Mouse (Mus musculus) forebrain, postnatal 0 days (tissue): ENCODE data around the gene H2afj. TPM values are rescaled to one million over a fixed set of nuclear protein-coding genes. Genes with fewer than 3 reads are reported as not detected.
A peak's percentile ranks its signal among the peaks of the same experiment; 100 is the strongest.

Experiments
- ATAC-seq: fragments of 200-750 bp; cut with Nextera tagmentation; 2 replicates; pipeline ENCODE4 v1.8.0; 2017; ENCODE audit warnings: mild to moderate bottlenecking, moderate library complexity
- DNase-seq: peaks from one replicate; pipeline ENCODE4 v3.0.0-alpha.2; 2015
- H3K27ac ChIP-seq: fragments of 300-500 bp; sonication (generic); 2 replicates; pipeline ENCODE4 v1.5.1; 2014; ENCODE audit warnings: low read depth, mild to moderate bottlenecking, antibody characterized with exemption, low read length, moderate library complexity, mixed read lengths
- H3K27me3 ChIP-seq: fragments of 300-500 bp; sonication (generic); 2 replicates; pipeline ENCODE4 v1.6.1; 2014; ENCODE audit warnings: mild to moderate bottlenecking, low read length, mixed read lengths; ENCODE audit not compliant: insufficient read depth
- H3K36me3 ChIP-seq: fragments of 300-500 bp; sonication (generic); 2 replicates; pipeline ENCODE4 v1.6.1; 2014; ENCODE audit warnings: mild to moderate bottlenecking, moderate library complexity; ENCODE audit not compliant: insufficient read depth
- H3K4me1 ChIP-seq: fragments of 300-500 bp; sonication (generic); 2 replicates; pipeline ENCODE4 v1.6.1; 2014; ENCODE audit warnings: antibody characterized with exemption; ENCODE audit not compliant: insufficient read depth
- H3K4me2 ChIP-seq: fragments of 300-500 bp; sonication (generic); 2 replicates; pipeline ENCODE4 v1.6.1; 2014; ENCODE audit warnings: low read depth, mild to moderate bottlenecking, moderate library complexity
- H3K4me3 ChIP-seq: fragments of 300-500 bp; sonication (generic); 2 replicates; pipeline ENCODE4 v1.5.1; 2014; ENCODE audit warnings: low read depth, low read length, mixed read lengths
- H3K9ac ChIP-seq: fragments of 300-500 bp; sonication (generic); 2 replicates; pipeline ENCODE4 v1.6.1; 2014; ENCODE audit warnings: mild to moderate bottlenecking
- H3K9me3 ChIP-seq: fragments of 300-500 bp; sonication (generic); 2 replicates; pipeline ENCODE4 v1.6.1; 2016; ENCODE audit warnings: low read length
- CTCF ChIP-seq: sonication (generic); IDR thresholded peaks from 2 replicates; pipeline ENCODE4 v1.5.1; 2016; ENCODE audit warnings: antibody characterized with exemption, control low read depth, low read depth
- WGBS: fragments of 180-500 bp; shearing (Covaris S2); extraction: QIAGEN DNeasy Blood & Tissue Kit; methylation state at CpG from one replicate; pipeline ENCODE4 v1.1.7; 2014; 5-methylcytosine and 5-hydroxymethylcytosine counted together
- polyA plus RNA-seq: library from polyadenylated mRNA; unstranded; fragments of >200 nt; fragmentation: Nextera tagmentation; extraction: Ambion mirVana; gene quantifications from 2 replicates; pipeline ENCODE4 v1.2.1, GENCODE M21; 2015
- total RNA-seq: library from RNA; depleted of rRNA; stranded (reverse); fragments of >200 nt; gene quantifications from 2 replicates; pipeline ENCODE4 v1.2.3, GENCODE M21; 2014

H2afj gene
- total and polyA plus RNA-seq, 2 experiments from 2014 or later = 31.7 to 119 TPM

- TF ChIP-seq CTCF = no peak
- peak within 1 kb of the TSS; percentile 100 for H3K4me3 ChIP-seq
- peak; percentile 4 for ATAC-seq
Measured at GRCm38 (mm10) chr6:136827516-136827880, 19.5 kb downstream of the H2afj start, which contains the start of gene BC049715. Gene BC049715 (plus strand): TSS chr6:136827626.

GRCm38 (mm10) chr6:136827881-136828561 is 20.0 kb downstream of the H2afj start, which contains the start of gene Wbp11:
Gene Wbp11 (minus strand): TSS chr6:136828233.
- Histone ChIP-seq H3K4me2 (peak within 1 kb of the TSS; percentile 70), H3K4me3 (peak within 1 kb of the TSS; percentile 100), H3K27me3 (no peaks in the 10 kb centered on the region; the same call in 1 of the 2 replicates), H3K27ac (peak within 1 kb of the TSS; percentile 88), H3K4me1 (peaks cover 8% of the 10 kb centered on the region), H3K36me3 (peaks cover 12% of the 10 kb centered on the region), H3K9ac (peak within 1 kb of the TSS; percentile 99), H3K9me3 (no peaks in the 10 kb centered on the region)
- peak; percentile 98 for DNase-seq
- under 1% methylated on average over 45 of the region's 45 CpGs for WGBS
- ATAC-seq = peak; percentile 100
- TF ChIP-seq CTCF = peak; percentile 70

More at GRCm38 (mm10) chr6:136827516-136827880, 19.5 kb downstream of the H2afj start, which contains the start of gene BC049715:
- Histone ChIP-seq H3K27ac (peak within 1 kb of the TSS; percentile 88), H3K36me3 (peaks cover 17% of the 10 kb centered on the region), H3K27me3 (no peaks in the 10 kb centered on the region; the same call in 1 of the 2 replicates), H3K4me1 (peaks cover 8% of the 10 kb centered on the region), H3K9me3 (no peaks in the 10 kb centered on the region), H3K9ac (peak within 1 kb of the TSS; percentile 99), H3K4me2 (peak within 1 kb of the TSS; percentile 70)
- WGBS = under 1% methylated on average over 34 of the region's 34 CpGs
- peak; percentile 30 for DNase-seq

GRCm38 (mm10) chr6:136828681-136829080 is 20.6 kb downstream of the H2afj start:
- Histone ChIP-seq H3K4me3 (peak overlapping the region; percentile 100), H3K4me2 (peak overlapping the region; percentile 55), H3K4me1 (peaks cover 8% of the 10 kb centered on the region), H3K27ac (peak overlapping the region; percentile 88), H3K9me3 (no peaks in the 10 kb centered on the region), H3K9ac (peak overlapping the region; percentile 39), H3K27me3 (no peaks in the 10 kb centered on the region; the same call in 1 of the 2 replicates), H3K36me3 (peaks cover 10% of the 10 kb centered on the region)
- DNase-seq (no peak), ATAC-seq (no peak)
- no peak for TF ChIP-seq CTCF
- WGBS = 34% methylated on average over 4 of the region's 4 CpGs

- H3K36me3 ChIP-seq = no peaks in the 10 kb centered on the region
- H3K9ac ChIP-seq = no peak overlapping the region
- no peak overlapping the region for H3K27ac ChIP-seq
- no peaks in the 10 kb centered on the region for H3K9me3 ChIP-seq
- peaks cover 8% of the 10 kb centered on the region for H3K4me1 ChIP-seq
- no peak for TF ChIP-seq CTCF
- H3K4me2 ChIP-seq = no peak overlapping the region
- ATAC-seq (no peak), DNase-seq (no peak)
- no peaks in the 10 kb centered on the region; the same call in none of the 2 replicates for H3K27me3 ChIP-seq
- no peak overlapping the region for H3K4me3 ChIP-seq
- WGBS = 74% methylated on average over 5 of the region's 5 CpGs
Measured at GRCm38 (mm10) chr6:136831712-136832111, 23.7 kb downstream of the H2afj start.

GRCm38 (mm10) chr6:136835352-136835751 is 27.3 kb downstream of the H2afj start, which contains the start of gene Smco3:
Gene Smco3 (minus strand): TSS chr6:136835452.
- H3K27me3 ChIP-seq = no peaks in the 10 kb centered on the region; the same call in none of the 2 replicates
- H3K4me2 ChIP-seq = no peak within 1 kb of the TSS
- H3K9me3 ChIP-seq = no peaks in the 10 kb centered on the region
- ATAC-seq (no peak), DNase-seq (no peak)
- H3K36me3 ChIP-seq = no peaks in the 10 kb centered on the region
- no peak for TF ChIP-seq CTCF
- no peak within 1 kb of the TSS for H3K9ac ChIP-seq
- no peak within 1 kb of the TSS for H3K27ac ChIP-seq
- H3K4me3 ChIP-seq = 0 out of 2 replicates have a peak within 1 kb of the TSS, but pooled peaks have one; percentile 7
- no peaks in the 10 kb centered on the region for H3K4me1 ChIP-seq
- WGBS = 69% methylated on average over 4 of the region's 4 CpGs

- H3K9ac ChIP-seq = no peak overlapping the region
- no peaks in the 10 kb centered on the region for H3K36me3 ChIP-seq
- H3K9me3 ChIP-seq = no peaks in the 10 kb centered on the region
- no peak overlapping the region for H3K27ac ChIP-seq
- no peak for DNase-seq
- H3K4me2 ChIP-seq = no peak overlapping the region
- no peak for TF ChIP-seq CTCF
- 78% methylated on average over 3 of the region's 3 CpGs for WGBS
- H3K27me3 ChIP-seq = no peaks in the 10 kb centered on the region; the same call in 1 of the 2 replicates
- H3K4me1 ChIP-seq = no peaks in the 10 kb centered on the region
- no peak overlapping the region for H3K4me3 ChIP-seq
- no peak for ATAC-seq
Measured at GRCm38 (mm10) chr6:136837323-136837722, 29.3 kb downstream of the H2afj start.

- 47% methylated on average over 2 of the region's 2 CpGs for WGBS
- TF ChIP-seq CTCF = no peak
- Histone ChIP-seq H3K27me3 (no peaks in the 10 kb centered on the region), H3K4me3 (no peak overlapping the region), H3K9me3 (no peaks in the 10 kb centered on the region), H3K36me3 (no peaks in the 10 kb centered on the region), H3K4me2 (no peak overlapping the region), H3K27ac (no peak overlapping the region), H3K9ac (no peak overlapping the region), H3K4me1 (no peaks in the 10 kb centered on the region)
- DNase-seq (no peak), ATAC-seq (no peak)
Measured at GRCm38 (mm10) chr6:136844903-136845302, 36.9 kb downstream of the H2afj start.
